In genomic region chr8:83996567-83997505, GRCm38 (mm10) we compare ENCODE assay signal across 8 mouse cellular contexts. TPM values are rescaled to one million over a fixed set of nuclear protein-coding genes. Genes with fewer than 3 reads are reported as not detected.
DNase-seq lines count a peak whose midpoint lies in the region; ATAC-seq and TF ChIP-seq lines count a peak whose summit lies in the region.

No protein-coding gene starts in this region.

- no peaks in the 10 kb centered on the region; the same call in 1 of the 2 replicates for H3K36me3 ChIP-seq in embryonic facial prominence, embryonic 11.5 days (replicated peaks; ENCODE audit: control insufficient read depth, insufficient read depth, low read depth, low read length)
- H3K36me3 ChIP-seq in limb, embryonic 15.5 days, result peaks cover 45% of the 10 kb centered on the region
- H3K36me3 ChIP-seq in midbrain, embryonic 16.5 days (ENCODE audit: control insufficient read depth, insufficient read depth, low read length), result peaks cover 3% of the 10 kb centered on the region; the same call in 1 of the 2 replicates
- H3K36me3 ChIP-seq in spleen, adult 2 months (ENCODE audit: control insufficient read depth, insufficient read depth, low read length), result peaks cover 2% of the 10 kb centered on the region; the same call in 1 of the 2 replicates

- DNase-seq in 416B (ENCODE audit: low read depth), result peak; percentile 92
- DNase-seq in adrenal gland, postnatal 36 days, result peak; percentile 93 to 97
- DNase-seq in embryonic facial prominence, embryonic 11.5 days (ENCODE audit: low spot score), result peak; percentile 90
- peak; percentile 90 to 95 for DNase-seq in heart, adult 18-20 months
- DNase-seq in kidney, adult 18-20 months, result peak; percentile 88
- peak; percentile 53 to 81 for DNase-seq in spleen, adult 2 months (ENCODE audit: low read depth in 1 of 2, low spot score in 2 of 2)

- peak overlapping the region; percentile 90 for H3K4me2 ChIP-seq in embryonic facial prominence, embryonic 11.5 days (ENCODE audit: low read depth, low read length)
- peak overlapping the region; percentile 86 for H3K4me2 ChIP-seq in limb, embryonic 15.5 days
- H3K4me2 ChIP-seq in midbrain, embryonic 16.5 days (ENCODE audit: low read length), result peak overlapping the region; percentile 84

- TF ChIP-seq POLR2A in spleen, adult 2 months (IDR thresholded peaks at IDR 0.05; ENCODE audit: low read depth, low read length), result peak; percentile 81

- under 1% methylated on average over 50 of the region's 103 CpGs for WGBS in embryonic facial prominence, embryonic 11.5 days
- under 1% methylated on average over 50 of the region's 103 CpGs for WGBS in limb, embryonic 15.5 days
- 0% methylated on average over 45 of the region's 103 CpGs for WGBS in midbrain, embryonic 16.5 days
- WGBS in spleen, adult 2 months, result 2% methylated on average over 39 of the region's 103 CpGs

- peaks cover 6% of the 10 kb centered on the region for H3K4me1 ChIP-seq in embryonic facial prominence, embryonic 11.5 days (ENCODE audit: control insufficient read depth, insufficient read depth, low read length)
- peaks cover 31% of the 10 kb centered on the region for H3K4me1 ChIP-seq in limb, embryonic 15.5 days
- peaks cover 16% of the 10 kb centered on the region for H3K4me1 ChIP-seq in midbrain, embryonic 16.5 days (ENCODE audit: control insufficient read depth, insufficient read depth, low read length)
- H3K4me1 ChIP-seq in spleen, adult 2 months (ENCODE audit: control insufficient read depth, insufficient read depth, insufficient read length), result peaks cover 5% of the 10 kb centered on the region; the same call in 1 of the 2 replicates

- peak overlapping the region; percentile 97 for H3K27ac ChIP-seq in embryonic facial prominence, embryonic 11.5 days (replicated peaks; ENCODE audit: low read depth, low read length)
- peak overlapping the region; percentile 97 for H3K27ac ChIP-seq in limb, embryonic 15.5 days
- H3K27ac ChIP-seq in midbrain, embryonic 16.5 days (ENCODE audit: low read length), result peak overlapping the region; percentile 91
- peak overlapping the region; percentile 91 for H3K27ac ChIP-seq in spleen, adult 2 months (ENCODE audit: insufficient read depth, low read length)

- H3K27me3 ChIP-seq in embryonic facial prominence, embryonic 11.5 days (ENCODE audit: control insufficient read depth, insufficient read depth, low read length), result no peaks in the 10 kb centered on the region
- no peaks in the 10 kb centered on the region for H3K27me3 ChIP-seq in limb, embryonic 15.5 days
- H3K27me3 ChIP-seq in midbrain, embryonic 16.5 days (ENCODE audit: control insufficient read depth, insufficient read depth, low read depth, low read length), result peaks cover 12% of the 10 kb centered on the region; the same call in 1 of the 2 replicates
- 0 out of 2 replicates have a peak, but pooled peaks cover 1% of the 10 kb centered on the region for H3K27me3 ChIP-seq in spleen, adult 2 months (ENCODE audit: control insufficient read depth, insufficient read depth, low read length)

- H3K9me3 ChIP-seq in embryonic facial prominence, embryonic 11.5 days (replicated peaks; ENCODE audit: control insufficient read depth, low read length), result no peaks in the 10 kb centered on the region
- no peaks in the 10 kb centered on the region for H3K9me3 ChIP-seq in limb, embryonic 15.5 days
- no peaks in the 10 kb centered on the region for H3K9me3 ChIP-seq in midbrain, embryonic 16.5 days (replicated peaks; ENCODE audit: control insufficient read depth, low read length, poor library complexity, severe bottlenecking)

- ATAC-seq in embryonic facial prominence, embryonic 11.5 days (replicated peaks; ENCODE audit: insufficient number of reproducible peaks, low FRiP score, low TSS enrichment, low read depth), result peak; percentile 84
- ATAC-seq in limb, embryonic 15.5 days (ENCODE audit: insufficient number of reproducible peaks, low FRiP score, low TSS enrichment, low read depth), result peak; percentile 89
- peak; percentile 59 for ATAC-seq in midbrain, embryonic 16.5 days

- H3K9ac ChIP-seq in embryonic facial prominence, embryonic 11.5 days (replicated peaks; ENCODE audit: low read length), result peak overlapping the region; percentile 91
- H3K9ac ChIP-seq in limb, embryonic 15.5 days, result peak overlapping the region; percentile 80
- H3K9ac ChIP-seq in midbrain, embryonic 16.5 days (ENCODE audit: low read depth, low read length), result peak overlapping the region; percentile 80

- H3K4me3 ChIP-seq in embryonic facial prominence, embryonic 11.5 days (ENCODE audit: low read depth, low read length), result peak overlapping the region; percentile 84
- peak overlapping the region; percentile 80 for H3K4me3 ChIP-seq in limb, embryonic 15.5 days
- H3K4me3 ChIP-seq in midbrain, embryonic 16.5 days (ENCODE audit: low read depth, low read length), result peak overlapping the region; percentile 77
- peak overlapping the region; percentile 73 for H3K4me3 ChIP-seq in spleen, adult 2 months (ENCODE audit: extremely low read depth, insufficient read depth, insufficient read length)

- TF ChIP-seq CTCF in spleen, adult 2 months (IDR thresholded peaks at IDR 0.05; ENCODE audit: extremely low read depth, insufficient read depth, insufficient read length, insufficient replicate concordance), result no peak

RNA-seq across cellular contexts. Expression of gene Samd1, which starts 0.6 kb away (rescaled TPM):
- total RNA-seq in adrenal gland, postnatal 36 days (2021), result 10 to 100 TPM; 34.2 to 37.2 TPM
- polyA plus RNA-seq in embryonic facial prominence, embryonic 11.5 days (2014; fragmentation: Nextera tagmentation; extraction: Ambion mirVana), result 18.2 and 19.3 TPM in 2 replicates
- 10 to 100 TPM; 22.0 to 26.7 TPM for total RNA-seq in heart, adult 18-20 months (2021)
- 8.8 and 10.6 TPM in 2 replicates for polyA plus RNA-seq in limb, embryonic 15.5 days (2015; fragmentation: Nextera tagmentation; extraction: Ambion mirVana)
- 5.4 and 6.3 TPM in 2 replicates for polyA plus RNA-seq in midbrain, embryonic 16.5 days (2015; fragmentation: Nextera tagmentation; extraction: Ambion mirVana)
- 39.5 and 53.7 TPM in 2 replicates for polyA plus RNA-seq in spleen, adult 2 months (2012; rRNA removed)

RNA-seq across cellular contexts. Expression of gene 1700067K01Rik, which starts 4.5 kb away (rescaled TPM):
- under 1 TPM; 0.43 to 0.50 TPM for total RNA-seq in adrenal gland, postnatal 36 days (2021)
- 0.29 and 0.85 TPM in 2 replicates for polyA plus RNA-seq in embryonic facial prominence, embryonic 11.5 days (2014; fragmentation: Nextera tagmentation; extraction: Ambion mirVana)
- total RNA-seq in heart, adult 18-20 months (2021), result under 1 TPM in 1 of 2 experiments, not detected in 1; 0.20 TPM
- polyA plus RNA-seq in limb, embryonic 15.5 days (2015; fragmentation: Nextera tagmentation; extraction: Ambion mirVana), result 0.58 and 1.00 TPM in 2 replicates
- 1.1 and 1.3 TPM in 2 replicates for polyA plus RNA-seq in midbrain, embryonic 16.5 days (2015; fragmentation: Nextera tagmentation; extraction: Ambion mirVana)
- polyA plus RNA-seq in spleen, adult 2 months (2012; rRNA removed), result 0.46 and 0.63 TPM in 2 replicates

RNA-seq across cellular contexts. Expression of gene 2210011C24Rik, which starts 15.1 kb away (rescaled TPM):
- not detected for total RNA-seq in adrenal gland, postnatal 36 days (2021)
- polyA plus RNA-seq in embryonic facial prominence, embryonic 11.5 days (2014; fragmentation: Nextera tagmentation; extraction: Ambion mirVana), result not detected in 2 replicates
- 1 to 10 TPM; 2.0 to 3.1 TPM for total RNA-seq in heart, adult 18-20 months (2021)
- polyA plus RNA-seq in limb, embryonic 15.5 days (2015; fragmentation: Nextera tagmentation; extraction: Ambion mirVana), result 0.27 and 0.71 TPM in 2 replicates
- polyA plus RNA-seq in midbrain, embryonic 16.5 days (2015; fragmentation: Nextera tagmentation; extraction: Ambion mirVana), result 0.28 and 0.30 TPM in 2 replicates
- 0.60 and 4.4 TPM in 2 replicates for polyA plus RNA-seq in spleen, adult 2 months (2012; rRNA removed)

RNA-seq across cellular contexts. Expression of gene Prkaca, which starts 24.0 kb away (rescaled TPM):
- total RNA-seq in adrenal gland, postnatal 36 days (2021), result 100 to 1,000 TPM; 234 to 305 TPM
- polyA plus RNA-seq in embryonic facial prominence, embryonic 11.5 days (2014; fragmentation: Nextera tagmentation; extraction: Ambion mirVana), result 138 and 141 TPM in 2 replicates
- total RNA-seq in heart, adult 18-20 months (2021), result 100 to 1,000 TPM; 327 to 347 TPM
- polyA plus RNA-seq in limb, embryonic 15.5 days (2015; fragmentation: Nextera tagmentation; extraction: Ambion mirVana), result 171 and 227 TPM in 2 replicates
- 225 and 231 TPM in 2 replicates for polyA plus RNA-seq in midbrain, embryonic 16.5 days (2015; fragmentation: Nextera tagmentation; extraction: Ambion mirVana)
- 26.7 and 31.5 TPM in 2 replicates for polyA plus RNA-seq in spleen, adult 2 months (2012; rRNA removed)

RNA-seq across cellular contexts. Expression of gene Palm3, which starts 24.4 kb away (rescaled TPM):
- total RNA-seq in adrenal gland, postnatal 36 days (2021), result under 1 TPM; 0.43 to 0.46 TPM
- polyA plus RNA-seq in embryonic facial prominence, embryonic 11.5 days (2014; fragmentation: Nextera tagmentation; extraction: Ambion mirVana), result 1.5 and 3.0 TPM in 2 replicates
- under 1 TPM; 0.30 to 0.33 TPM for total RNA-seq in heart, adult 18-20 months (2021)
- 5.4 and 5.5 TPM in 2 replicates for polyA plus RNA-seq in limb, embryonic 15.5 days (2015; fragmentation: Nextera tagmentation; extraction: Ambion mirVana)
- 2.8 and 4.7 TPM in 2 replicates for polyA plus RNA-seq in midbrain, embryonic 16.5 days (2015; fragmentation: Nextera tagmentation; extraction: Ambion mirVana)
- 0.22 and 0.23 TPM in 2 replicates for polyA plus RNA-seq in spleen, adult 2 months (2012; rRNA removed)

Comparison
In these comparisons a context has a peak if more than half of its experiments do, and no peak if none do; other contexts are left out.
1. Peak in every context shown above with its lines: DNase-seq, ATAC-seq, H3K4me3 ChIP-seq and H3K27ac ChIP-seq.